Mouse (Mus musculus) intestine, embryonic 14.5 days (tissue): ENCODE results near the gene Mlc1. TPM values are rescaled to one million over a fixed set of nuclear protein-coding genes. Genes with fewer than 3 reads are reported as not detected.

ENCODE experiments used
- ATAC-seq: fragments of 200-750 bp; cut with Nextera tagmentation; replicated peaks from 2 replicates; pipeline ENCODE4 v1.8.0; 2017; ENCODE audit warnings: low read depth, moderate number of reproducible peaks, moderate TSS enrichment, moderate library complexity; ENCODE audit not compliant: low FRiP score, low TSS enrichment
- DNase-seq: peaks from one replicate; pipeline ENCODE4 v3.0.0-alpha.2; 2018; ENCODE audit warnings: low spot score
- H3K27ac ChIP-seq: fragments of 300-500 bp; sonication (generic); 2 replicates; pipeline ENCODE4 v1.5.1; 2014; ENCODE audit warnings: low read depth, mild to moderate bottlenecking, control low read depth
- H3K27me3 ChIP-seq: fragments of 300-500 bp; sonication (generic); replicated peaks from 2 replicates; pipeline ENCODE4 v1.6.1; 2014; ENCODE audit warnings: low read length, control low read depth; ENCODE audit not compliant: control insufficient read depth, insufficient read depth
- H3K36me3 ChIP-seq: fragments of 300-500 bp; sonication (generic); 2 replicates; pipeline ENCODE4 v1.6.1; 2014; ENCODE audit warnings: low read length, control low read depth; ENCODE audit not compliant: control insufficient read depth, insufficient read depth
- H3K4me1 ChIP-seq: fragments of 300-500 bp; sonication (generic); replicated peaks from 2 replicates; pipeline ENCODE4 v1.6.1; 2014; ENCODE audit warnings: low read length, control low read depth, mixed read lengths; ENCODE audit not compliant: control insufficient read depth, insufficient read depth
- H3K4me2 ChIP-seq: fragments of 300-500 bp; sonication (generic); 2 replicates; pipeline ENCODE4 v1.6.1; 2014; ENCODE audit warnings: low read length
- H3K4me3 ChIP-seq: fragments of 300-500 bp; sonication (generic); 2 replicates; pipeline ENCODE4 v1.5.1; 2014; ENCODE audit warnings: low read depth, low read length, control low read depth, mixed read lengths
- H3K9ac ChIP-seq: fragments of 300-500 bp; sonication (generic); 2 replicates; pipeline ENCODE4 v1.6.1; 2014; ENCODE audit warnings: mild to moderate bottlenecking, low read length
- H3K9me3 ChIP-seq: fragments of 300-500 bp; sonication (generic); 2 replicates; pipeline ENCODE4 v1.6.1; 2016; ENCODE audit warnings: low read length, control low read depth; ENCODE audit not compliant: control insufficient read depth
- WGBS: fragments of 180-500 bp; shearing (Covaris S2); extraction: QIAGEN DNeasy Blood & Tissue Kit; methylation state at CpG from one replicate; pipeline ENCODE4 v1.1.7; 2014; 5-methylcytosine and 5-hydroxymethylcytosine counted together
- polyA plus RNA-seq: library from polyadenylated mRNA; unstranded; fragments of >200 nt; fragmentation: Nextera tagmentation; extraction: Ambion mirVana; gene quantifications from 2 replicates; pipeline ENCODE4 v1.2.1, GENCODE M21; 2014

The Mlc1 gene
- polyA plus RNA-seq, 1 experiment from 2014 or later: not detected

DNA sequence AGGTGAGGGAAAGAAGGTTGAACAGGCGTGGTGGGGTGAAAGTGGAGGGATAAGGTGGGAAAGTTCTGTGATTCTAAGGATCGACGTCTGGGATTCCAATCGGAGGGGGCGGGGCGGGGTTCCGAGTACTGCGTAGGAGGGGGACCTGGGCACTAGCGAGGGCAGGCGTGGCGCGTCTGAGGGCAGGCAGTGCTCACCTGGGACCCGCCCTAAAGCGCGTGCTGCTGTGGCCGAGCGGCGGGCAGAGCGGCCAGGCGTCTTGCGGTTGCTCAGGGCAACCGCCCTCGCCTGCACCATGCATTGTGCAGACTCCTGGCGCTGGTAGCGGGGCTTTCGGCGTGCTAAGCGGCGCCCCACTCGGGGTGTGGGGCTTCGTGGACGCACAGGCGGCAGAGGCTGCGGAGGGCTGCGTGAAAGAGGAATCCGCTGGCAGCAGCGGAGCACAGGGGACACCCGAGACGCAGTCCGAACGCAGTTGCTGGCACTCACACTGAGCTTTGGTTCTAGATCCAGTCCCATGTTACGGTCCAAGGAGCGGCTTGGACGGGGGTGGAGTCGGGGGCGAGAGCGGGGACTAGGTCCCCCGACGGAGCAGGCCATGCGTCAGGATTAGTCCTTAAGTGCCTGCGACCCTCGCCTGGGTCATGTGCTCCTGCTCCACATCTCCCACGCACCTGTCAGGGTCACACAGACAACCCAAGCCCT, 24.3 kb downstream of the Mlc1 start, which contains the start of gene Ttll8:
Ttll8 (minus strand) TSS at position 51 of the 705 bp plus-strand sequence.
- Histone ChIP-seq H3K9ac (no peak within 1 kb of the TSS; the same call in 1 of the 2 replicates), H3K4me3 (peak within 1 kb of the TSS; percentile 33), H3K4me2 (peak within 1 kb of the TSS; percentile 63), H3K27me3 (peaks cover 25% of the 10 kb centered on the region), H3K36me3 (no peaks in the 10 kb centered on the region), H3K27ac (no peak within 1 kb of the TSS), H3K4me1 (no peaks in the 10 kb centered on the region; the same call in 1 of the 2 replicates), H3K9me3 (no peaks in the 10 kb centered on the region)
- 5% methylated on average over 53 of the region's 53 CpGs for WGBS
- DNase-seq: peak; percentile 56
- peak; percentile 79 for ATAC-seq

DNA sequence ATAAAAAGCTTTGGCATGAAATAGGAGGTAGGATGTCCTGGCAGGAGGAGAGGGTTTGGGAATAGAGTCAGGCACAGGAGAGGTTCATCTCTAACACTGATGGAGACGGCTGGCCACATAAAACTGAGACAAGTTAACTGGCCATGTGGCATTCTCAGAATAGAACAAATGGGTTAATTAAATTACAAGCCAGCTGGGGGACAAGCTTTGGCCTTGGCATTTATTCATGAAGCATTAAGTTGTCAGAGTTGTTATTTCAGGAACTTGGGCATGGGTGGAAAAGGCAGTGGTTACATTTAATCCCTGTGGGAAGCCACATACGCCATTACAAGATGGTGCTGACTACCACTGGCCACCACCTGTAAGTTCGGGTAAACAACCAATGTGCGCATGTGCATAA, 27.6 kb downstream of the Mlc1 start:
- no peak for DNase-seq
- WGBS: 77% methylated on average over 4 of the region's 4 CpGs

DNA sequence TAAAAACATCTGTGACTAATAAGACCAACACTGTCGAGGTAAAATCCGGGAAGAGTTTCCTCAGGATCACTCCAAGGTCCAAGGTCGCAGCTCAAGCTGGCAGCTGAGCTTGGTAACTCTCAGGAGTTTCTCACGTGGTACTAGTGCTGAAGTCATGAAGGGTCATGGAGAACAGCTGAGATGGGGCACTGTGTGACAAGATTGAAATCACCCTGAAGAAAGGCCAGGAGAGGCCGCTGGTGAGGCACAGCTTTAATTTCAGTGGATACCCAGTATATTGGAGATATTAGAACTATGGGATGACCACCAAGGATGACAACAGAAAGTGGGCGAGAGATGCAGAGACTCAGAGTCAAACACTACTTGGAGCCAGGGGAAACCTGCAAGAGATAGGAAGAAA, 32.0 kb downstream of the Mlc1 start:
- Histone ChIP-seq H3K4me1 (no peaks in the 10 kb centered on the region), H3K27me3 (no peaks in the 10 kb centered on the region), H3K36me3 (no peaks in the 10 kb centered on the region), H3K27ac (no peak overlapping the region), H3K4me2 (no peak overlapping the region), H3K4me3 (no peak overlapping the region), H3K9ac (no peak overlapping the region), H3K9me3 (no peaks in the 10 kb centered on the region)
- 46% methylated on average over 6 of the region's 6 CpGs for WGBS
- DNase-seq: no peak
- no peak for ATAC-seq

More for the DNA sequence above, 27.6 kb downstream of the Mlc1 start:
- no peak for ATAC-seq
- no peak overlapping the region for H3K27ac ChIP-seq
- H3K27me3 ChIP-seq: peaks cover 25% of the 10 kb centered on the region
- H3K4me2 ChIP-seq: no peak overlapping the region
- no peak overlapping the region for H3K9ac ChIP-seq
- no peaks in the 10 kb centered on the region; the same call in 1 of the 2 replicates for H3K4me1 ChIP-seq
- H3K4me3 ChIP-seq: no peak overlapping the region
- no peaks in the 10 kb centered on the region for H3K36me3 ChIP-seq
- H3K9me3 ChIP-seq: no peaks in the 10 kb centered on the region

DNA sequence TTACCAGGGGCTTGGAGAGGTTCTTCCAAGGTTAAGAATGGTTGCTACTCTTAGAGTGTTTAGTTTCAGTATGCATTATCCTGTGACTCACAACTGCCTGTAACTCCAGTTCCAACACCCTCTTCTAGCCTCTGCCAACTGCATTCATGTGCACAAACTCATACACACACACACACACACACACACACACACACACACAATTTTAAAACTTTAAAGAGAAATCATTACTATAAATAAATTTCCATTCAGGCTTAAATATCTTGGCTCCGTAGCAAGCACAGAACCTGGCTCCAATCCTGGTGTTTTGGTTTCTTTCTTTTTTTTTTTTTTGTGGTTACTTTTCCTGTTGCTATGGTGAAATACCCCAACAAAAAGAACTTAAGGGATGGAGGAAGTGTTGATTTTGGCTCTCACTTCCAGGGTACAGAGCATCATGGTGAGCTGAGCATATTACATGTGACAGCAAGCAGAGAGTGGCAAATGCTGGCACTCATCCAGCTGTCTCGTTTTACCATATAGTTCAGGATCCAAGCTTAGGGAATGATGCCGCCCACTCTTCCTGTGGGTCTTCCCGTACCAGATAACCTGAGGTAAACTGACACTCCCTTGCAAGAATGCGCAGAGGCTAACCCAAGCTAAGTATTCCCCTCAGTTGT, 34.8 kb downstream of the Mlc1 start:
- 78% methylated on average over 5 of the region's 5 CpGs for WGBS
- Histone ChIP-seq H3K4me2 (no peak overlapping the region), H3K9ac (no peak overlapping the region), H3K4me3 (no peak overlapping the region), H3K4me1 (no peaks in the 10 kb centered on the region), H3K36me3 (no peaks in the 10 kb centered on the region), H3K27ac (no peak overlapping the region), H3K9me3 (no peaks in the 10 kb centered on the region), H3K27me3 (no peaks in the 10 kb centered on the region)
- ATAC-seq (no peak), DNase-seq (no peak)

DNA sequence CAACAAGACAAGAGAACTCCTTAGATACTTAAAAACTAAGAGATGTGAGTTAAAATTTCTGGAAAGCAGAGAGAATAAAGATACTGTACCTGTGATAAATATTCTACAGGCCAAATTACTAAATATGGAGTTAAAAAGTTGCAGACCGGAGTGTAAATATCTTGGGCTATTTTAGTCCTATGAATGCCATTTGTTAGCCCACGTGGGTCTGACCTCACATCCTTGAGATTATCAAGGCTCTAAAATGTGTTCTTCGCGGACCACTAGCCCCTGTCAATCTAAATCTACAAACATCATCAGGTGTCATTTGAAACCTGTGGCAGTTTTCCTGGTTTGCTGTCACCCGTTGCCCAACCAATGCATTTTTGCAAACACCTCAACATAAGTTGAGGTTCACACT, 36.0 kb downstream of the Mlc1 start:
- no peaks in the 10 kb centered on the region for H3K36me3 ChIP-seq
- DNase-seq (no peak), ATAC-seq (no peak)
- no peaks in the 10 kb centered on the region for H3K9me3 ChIP-seq
- no peak overlapping the region for H3K4me3 ChIP-seq
- H3K4me1 ChIP-seq: no peaks in the 10 kb centered on the region
- H3K27me3 ChIP-seq: no peaks in the 10 kb centered on the region
- H3K4me2 ChIP-seq: no peak overlapping the region
- 79% methylated on average over 5 of the region's 5 CpGs for WGBS
- H3K27ac ChIP-seq: no peak overlapping the region
- no peak overlapping the region for H3K9ac ChIP-seq

DNA sequence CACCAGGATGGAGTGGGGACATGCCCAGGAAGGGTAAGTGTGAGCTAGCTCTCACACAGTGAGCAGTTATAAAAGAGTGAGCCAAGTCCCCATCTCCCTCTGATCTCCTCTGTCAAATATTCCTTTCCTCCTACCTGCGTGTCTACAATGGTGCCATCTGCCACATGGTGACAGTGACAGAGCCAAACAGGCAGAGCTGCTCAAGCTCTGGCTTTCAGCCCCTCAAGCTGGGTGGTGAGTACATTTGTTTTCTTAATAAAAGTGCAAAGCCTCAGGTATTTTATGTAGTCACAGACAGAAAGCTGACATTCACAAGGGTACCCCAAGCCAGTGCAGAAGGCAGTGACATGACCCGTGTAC, 41.5 kb downstream of the Mlc1 start:
- ATAC-seq (no peak), DNase-seq (no peak)
- Histone ChIP-seq H3K36me3 (no peaks in the 10 kb centered on the region), H3K9me3 (no peaks in the 10 kb centered on the region), H3K27me3 (no peaks in the 10 kb centered on the region), H3K4me3 (no peak overlapping the region), H3K9ac (no peak overlapping the region), H3K4me1 (no peaks in the 10 kb centered on the region), H3K4me2 (no peak overlapping the region), H3K27ac (no peak overlapping the region)
- WGBS: 69% methylated on average over 2 of the region's 2 CpGs

DNA sequence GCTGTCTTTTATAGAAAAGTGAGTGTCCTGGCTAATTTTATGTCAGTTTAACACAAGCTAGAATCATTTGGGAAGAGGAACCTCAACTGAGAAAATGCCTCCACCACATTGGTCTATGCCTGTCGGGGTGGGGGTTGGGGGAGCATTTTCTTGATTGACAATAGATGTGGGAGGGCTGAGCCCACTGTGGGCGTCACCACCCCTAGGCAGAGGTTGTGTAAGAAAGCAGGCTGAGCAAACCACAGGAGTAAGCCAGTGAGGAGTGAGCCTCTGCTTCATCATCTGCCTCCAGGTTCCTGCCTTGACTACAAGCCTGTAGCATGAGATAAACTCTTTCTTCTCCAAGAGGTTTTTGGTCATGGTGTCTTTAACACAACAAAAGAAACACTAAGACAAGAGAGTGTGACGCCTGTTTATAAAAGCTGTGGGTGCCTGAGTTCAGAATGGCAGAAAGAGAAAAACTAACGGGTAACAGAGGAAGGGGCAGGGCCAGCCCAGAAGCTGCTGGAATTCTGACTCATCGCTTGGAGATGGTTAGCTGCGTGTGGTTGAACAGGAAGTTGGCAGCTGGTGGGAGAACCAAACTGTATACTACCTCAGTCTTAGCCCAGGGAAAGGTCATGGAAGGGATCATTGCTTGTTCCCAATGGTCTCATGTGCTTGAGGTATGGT, 42.1 kb downstream of the Mlc1 start:
- ATAC-seq: no peak

DNA sequence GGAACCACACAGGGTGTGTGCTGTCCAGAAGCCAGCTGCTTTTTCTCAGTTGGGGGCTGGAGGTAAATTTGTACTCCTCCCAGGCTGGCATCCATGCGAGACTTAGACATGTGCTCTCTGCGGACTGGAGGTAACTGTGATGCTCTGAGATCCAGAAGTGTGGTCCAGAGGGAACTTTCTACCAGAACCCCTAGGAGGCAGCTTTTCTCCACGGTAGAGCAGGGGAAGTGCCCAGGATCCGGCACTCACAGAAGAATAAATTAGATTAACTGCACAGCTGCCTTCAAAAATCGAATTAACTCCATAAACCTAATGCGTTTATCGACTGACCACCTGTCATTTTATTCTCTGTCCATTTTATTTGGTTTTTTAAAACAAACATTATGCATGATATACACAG, 44.7 kb downstream of the Mlc1 start:
- Histone ChIP-seq H3K9me3 (no peaks in the 10 kb centered on the region), H3K9ac (no peak overlapping the region), H3K27ac (no peak overlapping the region), H3K27me3 (no peaks in the 10 kb centered on the region), H3K4me3 (no peak overlapping the region), H3K36me3 (no peaks in the 10 kb centered on the region), H3K4me2 (no peak overlapping the region), H3K4me1 (no peaks in the 10 kb centered on the region)
- WGBS: 45% methylated on average over 7 of the region's 7 CpGs
- no peak for DNase-seq
- peak; percentile 23; the same call in 1 of the 2 replicates for ATAC-seq

More for the DNA sequence above, 42.1 kb downstream of the Mlc1 start:
- Histone ChIP-seq H3K9ac (no peak overlapping the region), H3K27me3 (no peaks in the 10 kb centered on the region), H3K9me3 (no peaks in the 10 kb centered on the region), H3K4me1 (no peaks in the 10 kb centered on the region), H3K27ac (no peak overlapping the region), H3K4me2 (no peak overlapping the region), H3K4me3 (no peak overlapping the region), H3K36me3 (no peaks in the 10 kb centered on the region)
- WGBS: 62% methylated on average over 6 of the region's 6 CpGs
- no peak for DNase-seq
